Mouse (Mus musculus) testis, adult 2 months (tissue): Measurements from ENCODE around the gene Hist1h4k. TPM values are rescaled to one million over a fixed set of nuclear protein-coding genes. Genes with fewer than 3 reads are reported as not detected.
"Not testable (repeated sequence)": the region's sequence is repeated elsewhere in the genome, so short reads cannot be mapped to it uniquely, and the experiment has no call there.

Experiments used
- H3K27ac ChIP-seq: fragments of 200-500 bp; 2 replicates; pipeline ENCODE4 v1.5.1; 2012; ENCODE audit warnings: low read depth, low read length; ENCODE audit not compliant: control insufficient read depth, insufficient read depth
- H3K27me3 ChIP-seq: fragments of 200-500 bp; 2 replicates; pipeline ENCODE4 v1.6.1; 2012; ENCODE audit warnings: mild to moderate bottlenecking, low read length, moderate library complexity; ENCODE audit not compliant: control insufficient read depth, insufficient read depth
- H3K36me3 ChIP-seq: fragments of 200-500 bp; 2 replicates; pipeline ENCODE4 v1.6.1; 2012; ENCODE audit warnings: mild to moderate bottlenecking, low read length; ENCODE audit not compliant: control insufficient read depth, insufficient read depth
- H3K4me1 ChIP-seq: fragments of 200-500 bp; 2 replicates; pipeline ENCODE4 v1.6.1; 2012; ENCODE audit warnings: low read length; ENCODE audit not compliant: control insufficient read depth, insufficient read depth
- H3K4me3 ChIP-seq: fragments of 200-500 bp; 2 replicates; pipeline ENCODE4 v1.5.1; 2012; ENCODE audit warnings: low read depth, mild to moderate bottlenecking, low read length, moderate library complexity, mixed read lengths; ENCODE audit not compliant: control insufficient read depth
- CTCF ChIP-seq: fragments of 200-500 bp; IDR thresholded peaks from 2 replicates; pipeline ENCODE4 v1.5.1; 2012; ENCODE audit warnings: low read depth, mild to moderate bottlenecking, inconsistent platforms, low read length, moderate library complexity; ENCODE audit not compliant: control insufficient read depth, insufficient read depth, insufficient replicate concordance
- POLR2A ChIP-seq: fragments of 200-500 bp; IDR thresholded peaks from 2 replicates; pipeline ENCODE4 v1.6.1; 2012; ENCODE audit warnings: low read depth, mild to moderate bottlenecking, inconsistent platforms, low read length, moderate library complexity; ENCODE audit not compliant: control insufficient read depth
- polyA plus RNA-seq: library from polyadenylated mRNA; depleted of rRNA; stranded (reverse); fragments of >200 nt; gene quantifications from 2 replicates; pipeline ENCODE4 v1.2.3, GENCODE M21; 2012; rRNA removed

The Hist1h4k gene
- 37.3 and 40.8 TPM in 2 replicates for polyA plus RNA-seq

GRCm38 (mm10) chr13:21750159-21751017 is at the start of gene Hist1h4k:
Hist1h4k (minus strand) TSS chr13:21750505.
- H3K4me3 ChIP-seq: peak within 1 kb of the TSS; percentile 42
- H3K4me1 ChIP-seq, H3K27me3 ChIP-seq, H3K36me3 ChIP-seq: not testable (repeated sequence)
- TF ChIP-seq POLR2A: peak; percentile 74
- peak within 1 kb of the TSS; percentile 65 for H3K27ac ChIP-seq

DNA sequence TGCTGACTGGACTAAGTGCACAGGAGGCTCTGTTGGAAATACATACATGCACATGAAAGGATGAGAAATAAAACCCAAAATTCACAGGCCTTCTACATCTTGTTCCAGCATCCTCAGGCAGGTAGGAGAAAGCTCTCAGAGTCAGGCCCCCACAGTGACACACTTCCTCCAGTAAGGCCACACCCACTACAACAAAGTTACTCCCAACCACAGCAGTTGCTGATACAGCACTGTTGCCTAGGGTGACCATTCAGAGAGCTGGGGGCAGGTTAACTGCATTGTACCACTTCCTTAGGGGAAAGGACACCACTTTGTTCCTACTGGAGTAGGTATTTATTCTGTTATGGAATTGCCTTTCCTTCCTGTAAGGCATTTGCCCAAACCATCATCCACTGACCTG is 46.9 kb upstream of the Hist1h4k start:
- not testable (repeated sequence) for H3K27me3 ChIP-seq, H3K36me3 ChIP-seq, H3K4me3 ChIP-seq, H3K27ac ChIP-seq, H3K4me1 ChIP-seq

DNA sequence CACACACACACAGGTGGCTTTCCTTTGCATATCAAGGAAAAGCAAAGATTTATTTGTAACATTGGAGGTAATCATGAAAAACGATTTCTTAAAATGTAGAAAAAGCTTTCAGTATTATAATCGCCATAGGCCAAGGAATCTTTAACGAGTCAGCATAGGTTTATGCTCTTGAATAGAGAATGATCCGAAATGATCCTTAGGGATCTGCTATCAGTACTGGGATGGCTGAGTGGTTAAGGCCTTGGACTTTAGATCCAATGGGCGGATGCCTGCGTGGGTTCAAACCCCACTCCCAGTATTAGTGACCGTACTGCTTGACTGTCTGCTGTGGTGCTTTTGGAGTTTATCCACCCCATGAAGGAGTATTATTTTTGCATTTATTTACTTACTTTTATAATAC is 45.3 kb upstream of the Hist1h4k start:
- Histone ChIP-seq H3K27me3 (no peaks in the 10 kb centered on the region), H3K4me1 (peaks cover 2% of the 10 kb centered on the region; the same call in 1 of the 2 replicates), H3K36me3 (no peaks in the 10 kb centered on the region), H3K4me3 (no peak overlapping the region), H3K27ac (no peak overlapping the region)
- TF ChIP-seq CTCF (no peak), POLR2A (no peak)

DNA sequence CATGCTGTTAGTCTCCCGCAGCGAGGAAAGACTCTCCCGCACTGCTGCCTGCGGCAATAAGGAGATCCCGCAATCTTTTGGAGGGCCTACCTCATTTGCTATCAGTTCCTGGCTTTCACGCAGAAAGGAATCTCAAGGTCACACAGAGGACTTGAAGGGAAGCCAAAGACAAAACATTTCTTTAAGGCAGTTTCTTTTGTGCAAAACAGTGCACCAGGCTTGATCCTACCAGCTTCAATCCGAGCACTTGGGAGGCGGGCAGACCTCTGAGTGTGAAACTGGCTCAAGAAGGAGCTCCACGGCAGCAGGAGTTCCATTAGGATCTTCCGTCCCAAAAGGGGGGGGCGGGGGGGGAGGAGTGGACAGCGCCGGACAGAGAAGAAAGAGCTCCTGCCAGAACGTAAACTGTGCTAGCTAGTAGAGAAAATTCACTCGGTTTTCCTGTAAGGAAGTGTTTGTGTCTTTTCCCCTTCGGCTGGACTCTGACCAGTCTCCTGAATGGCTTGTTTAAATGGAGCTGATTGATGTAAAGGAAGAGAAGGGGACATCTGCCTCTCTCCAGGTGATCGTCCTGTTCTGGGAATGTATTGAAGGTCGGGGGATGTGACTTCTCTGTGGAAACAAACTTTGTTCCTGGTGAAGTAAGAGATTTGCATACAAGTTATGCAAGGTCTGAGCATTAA is 40.4 kb upstream of the Hist1h4k start:
- H3K4me3 ChIP-seq: peak overlapping the region; percentile 71
- peaks cover 2% of the 10 kb centered on the region; the same call in 1 of the 2 replicates for H3K4me1 ChIP-seq
- no peaks in the 10 kb centered on the region for H3K27me3 ChIP-seq
- TF ChIP-seq CTCF (no peak), POLR2A (no peak)
- H3K27ac ChIP-seq: no peak overlapping the region
- no peaks in the 10 kb centered on the region for H3K36me3 ChIP-seq

DNA sequence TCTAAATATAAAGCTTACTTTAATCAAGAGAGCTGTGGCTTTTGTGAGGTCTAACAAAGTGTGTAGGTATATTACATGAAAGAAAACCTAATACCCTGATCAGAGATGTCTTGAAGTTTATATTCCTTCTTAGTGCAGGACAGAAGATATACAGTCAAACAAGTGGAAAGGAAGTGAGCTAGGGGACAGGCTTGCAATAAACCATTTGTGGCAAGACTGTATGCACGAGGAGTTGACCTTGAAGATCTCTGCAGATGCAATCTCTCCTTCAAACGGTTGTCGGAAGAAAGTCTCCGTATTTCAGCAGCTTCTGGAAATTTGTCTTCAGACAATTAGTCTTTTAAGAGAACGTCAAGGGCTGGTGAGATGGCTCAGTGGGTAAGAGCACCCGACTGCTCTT is 39.6 kb upstream of the Hist1h4k start:
- Histone ChIP-seq H3K27ac (no peak overlapping the region), H3K4me1 (peaks cover 2% of the 10 kb centered on the region; the same call in 1 of the 2 replicates)

DNA sequence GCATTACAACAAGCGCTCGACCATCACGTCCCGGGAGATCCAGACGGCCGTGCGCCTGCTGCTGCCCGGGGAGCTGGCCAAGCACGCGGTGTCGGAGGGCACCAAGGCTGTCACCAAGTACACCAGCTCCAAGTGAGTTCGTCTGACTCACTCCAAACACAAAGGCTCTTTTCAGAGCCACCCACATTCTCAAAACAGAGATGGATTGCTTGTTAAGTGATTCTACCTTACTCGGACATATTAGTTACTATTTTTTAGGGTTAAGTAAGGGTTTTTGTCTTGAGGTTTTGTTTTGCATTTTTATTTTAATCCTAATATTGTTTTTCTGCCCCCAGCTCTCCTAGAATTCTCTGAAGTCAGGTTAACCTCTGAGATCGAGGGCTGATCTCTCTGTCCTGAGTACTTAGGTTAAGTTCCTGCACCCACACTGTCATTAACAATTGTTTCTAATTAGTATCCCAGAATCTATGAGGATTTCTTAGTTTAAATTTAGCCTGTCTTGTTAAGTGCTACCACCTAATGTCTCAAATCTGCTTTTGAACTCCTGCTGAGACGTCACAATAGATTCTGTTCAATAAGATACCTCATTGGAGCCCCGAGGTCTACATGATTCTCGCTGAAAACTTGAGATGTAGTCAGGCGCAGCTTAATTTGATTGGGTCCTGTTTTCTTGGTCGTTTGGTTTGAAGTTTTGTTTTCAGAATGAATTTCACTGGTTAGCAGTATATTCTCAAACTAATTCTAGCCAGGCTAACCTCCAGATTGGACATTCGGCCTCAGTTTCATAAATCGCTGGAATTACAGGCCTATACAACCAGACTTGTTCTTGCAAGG is 37.7 kb upstream of the Hist1h4k start:
- Histone ChIP-seq H3K4me3 (peak overlapping the region; percentile 67), H3K36me3 (no peaks in the 10 kb centered on the region), H3K4me1 (peaks cover 4% of the 10 kb centered on the region), H3K27me3 (no peaks in the 10 kb centered on the region), H3K27ac (peak overlapping the region; percentile 58)
- TF ChIP-seq POLR2A: no peak
- TF ChIP-seq CTCF: no peak

More for the DNA sequence above, 39.6 kb upstream of the Hist1h4k start:
- Histone ChIP-seq H3K27me3 (no peaks in the 10 kb centered on the region), H3K4me3 (peak overlapping the region; percentile 63), H3K36me3 (no peaks in the 10 kb centered on the region)
- TF ChIP-seq POLR2A: no peak
- TF ChIP-seq CTCF: no peak
